Mouse (Mus musculus) left cerebral cortex, adult 18-20 months (tissue): ENCODE results near the gene Golim4. TPM values are rescaled to one million over a fixed set of nuclear protein-coding genes. Genes with fewer than 3 reads are reported as not detected.

ENCODE experiments used
- total RNA-seq, 2 experiments: library from RNA; stranded (reverse); gene quantifications; 2 replicates each; pipeline ENCODE4 v1.2.3; 2021

The Golim4 gene
- total RNA-seq, 2 experiments from 2014 or later, result 19.6 to 26.7 TPM

Other genes starting within 250 kb of the Golim4 start
- gene Gm29133, start 208.8 kb downstream of the Golim4 start, total RNA-seq, result not detected
- 10 to 100 TPM; 17.8 to 19.0 TPM for gene Fstl5, start 117.3 kb upstream of the Golim4 start, total RNA-seq